Mouse (Mus musculus) myocyte (in vitro differentiated cells): ENCODE data around the gene Cd68.

ENCODE experiments used
- CEBPB ChIP-seq: IDR thresholded peaks from 2 replicates; pipeline ENCODE4 v1.6.1; 2011; ENCODE audit warnings: mild to moderate bottlenecking, moderate library complexity; ENCODE audit not compliant: poor library complexity, insufficient read depth, severe bottlenecking
- E2F4 ChIP-seq: IDR thresholded peaks from one replicate; pipeline ENCODE4 v1.6.1; 2011; ENCODE audit warnings: mild to moderate bottlenecking, control low read depth, moderate library complexity; ENCODE audit not compliant: insufficient read depth
- MAX ChIP-seq: IDR thresholded peaks from one replicate; pipeline ENCODE4 v1.6.1; 2011; ENCODE audit warnings: low read depth, mild to moderate bottlenecking, control low read depth
- MYOD1 ChIP-seq, 3 experiments: IDR thresholded peaks; one replicate each; pipeline ENCODE4 v1.6.1; 2011; ENCODE audit warnings: control low read depth in 2 of 3, low read depth in 2 of 3, mild to moderate bottlenecking in 2 of 3, moderate library complexity in 1 of 3; ENCODE audit not compliant: insufficient read length in 2 of 3, control insufficient read depth in 1 of 3
- MYOG ChIP-seq, 3 experiments: IDR thresholded peaks; one replicate each; pipeline ENCODE4 v1.6.1; 2011; ENCODE audit warnings: control low read depth in 2 of 3, low read depth in 2 of 3, mild to moderate bottlenecking in 2 of 3; ENCODE audit not compliant: insufficient read length in 2 of 3, control insufficient read depth in 1 of 3, insufficient read depth in 1 of 3
- POLR2A ChIP-seq: IDR thresholded peaks from one replicate; pipeline ENCODE4 v1.6.1; 2011; ENCODE audit warnings: low read depth, mild to moderate bottlenecking, control low read depth, moderate library complexity; ENCODE audit not compliant: insufficient read length
- POLR2AphosphoS2 ChIP-seq: IDR thresholded peaks from one replicate; pipeline ENCODE4 v1.6.1; 2011; ENCODE audit warnings: low read depth, control low read depth; ENCODE audit not compliant: insufficient read length
- REST ChIP-seq: IDR thresholded peaks from one replicate; pipeline ENCODE4 v1.6.1; 2011; ENCODE audit warnings: mild to moderate bottlenecking, control low read depth, moderate library complexity; ENCODE audit not compliant: insufficient read depth, insufficient read length
- SRF ChIP-seq: IDR thresholded peaks from one replicate; pipeline ENCODE4 v1.6.1; 2011; ENCODE audit warnings: low read depth; ENCODE audit not compliant: control insufficient read depth, insufficient read length
- TCF12 ChIP-seq: IDR thresholded peaks from one replicate; pipeline ENCODE4 v1.6.1; 2011; ENCODE audit warnings: mild to moderate bottlenecking, control low read depth; ENCODE audit not compliant: poor library complexity, insufficient read depth, severe bottlenecking
- TCF3 ChIP-seq: IDR thresholded peaks from one replicate; pipeline ENCODE4 v1.6.1; 2011; ENCODE audit warnings: low read depth, control low read depth; ENCODE audit not compliant: insufficient read length
- USF1 ChIP-seq: IDR thresholded peaks from one replicate; pipeline ENCODE4 v1.6.1; 2011; ENCODE audit warnings: low read depth, mild to moderate bottlenecking, control low read depth, moderate library complexity

GRCm38 (mm10) chr11:69663795-69664194 is 2.2 kb downstream of the Cd68 start:
- TF ChIP-seq TCF12 = no peak
- no peak for TF ChIP-seq POLR2A
- TF ChIP-seq MYOD1 (IDR thresholded peaks at IDR 0.05; ENCODE audit: control insufficient read depth in 1 of 3, insufficient read length in 2 of 3, low read depth in 2 of 3) = peak in 2 of 3 experiments; percentile 60
- TF ChIP-seq POLR2AphosphoS2 = peak; percentile 59
- TF ChIP-seq SRF = no peak
- no peak for TF ChIP-seq USF1
- TF ChIP-seq CEBPB = no peak
- no peak for TF ChIP-seq E2F4
- no peak for TF ChIP-seq MAX
- peak in 2 of 3 experiments; percentile 62 to 76 for TF ChIP-seq MYOG (IDR thresholded peaks at IDR 0.05; ENCODE audit: control insufficient read depth in 1 of 3, insufficient read depth in 1 of 3, insufficient read length in 2 of 3, low read depth in 2 of 3)
- no peak for TF ChIP-seq TCF3
- no peak for TF ChIP-seq REST
